Mouse (Mus musculus): ENCODE data around the gene Gm10135.
"Not testable (repeated sequence)": the region's sequence is repeated elsewhere in the genome, so short reads cannot be mapped to it uniquely, and the experiment has no call there.

Gene Gm10135

DNA sequence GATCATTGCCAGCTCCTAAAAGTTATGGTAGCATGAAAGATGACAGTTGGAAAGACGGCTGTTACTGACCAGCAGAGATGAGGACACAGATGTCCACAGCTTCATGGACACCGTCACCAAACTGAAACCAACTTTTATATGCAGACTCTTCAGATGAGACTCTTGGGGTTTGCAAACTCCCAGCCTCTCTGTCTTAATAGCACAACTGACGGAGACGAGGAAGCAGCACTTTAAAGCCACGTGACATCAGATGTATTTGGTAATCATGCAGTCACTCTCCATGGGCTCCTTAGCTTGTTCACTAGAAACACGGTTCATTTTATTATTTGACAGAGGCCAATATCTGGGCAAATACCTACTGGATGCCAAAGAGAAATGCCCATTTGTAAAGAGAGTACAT is 1.5 kb upstream of the Gm10135 start:
- in situ Hi-C loops (cut with MboI; ENCODE audit: low pct_unique_long_range_greater_than_20kb in 1 of 2, low sequenced_read_pairs in 2 of 2, unreplicated experiment in 1 of 2) = no loop called here

DNA sequence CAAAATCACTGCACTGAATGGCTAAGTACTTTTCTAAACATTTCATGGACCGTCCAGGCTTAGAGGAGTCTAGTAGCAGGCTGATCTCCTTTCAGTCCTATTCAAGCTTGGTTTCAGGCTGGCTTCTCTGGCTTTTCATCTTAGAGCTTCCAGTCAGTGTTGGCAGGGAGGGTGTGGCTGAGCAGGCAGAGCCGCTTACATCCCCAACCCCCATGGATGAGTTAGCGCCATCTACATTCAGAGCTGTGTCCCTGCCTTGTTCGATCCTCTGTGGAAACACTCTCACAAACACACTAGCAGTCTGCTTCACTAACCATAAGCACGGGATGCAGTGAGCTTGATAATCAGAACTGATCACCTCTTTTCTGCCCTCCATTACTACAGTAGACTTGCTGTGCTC is 1.6 kb downstream of the Gm10135 start:
- in situ Hi-C loops (cut with MboI; ENCODE audit: low pct_unique_long_range_greater_than_20kb in 1 of 2, low sequenced_read_pairs in 2 of 2, unreplicated experiment in 1 of 2) = no loop called here

DNA sequence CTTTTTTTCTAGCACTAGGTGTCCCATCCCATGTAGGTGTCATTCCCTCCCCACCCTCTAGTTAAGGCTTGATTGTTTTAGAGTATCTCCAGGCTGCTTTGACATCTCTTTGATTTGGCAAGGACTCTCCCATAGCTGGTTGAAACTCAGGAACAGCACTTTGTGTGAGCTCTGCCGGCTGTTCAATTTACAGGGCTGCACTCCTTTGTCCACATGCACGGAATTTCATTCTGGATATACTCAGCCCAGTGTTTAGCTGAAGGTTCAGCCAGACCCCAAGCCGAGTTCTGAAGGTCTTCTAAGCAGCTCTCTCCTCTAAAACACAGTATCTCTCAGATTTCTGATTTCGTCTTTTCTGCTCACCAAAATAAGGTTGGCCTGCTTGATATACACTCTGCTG is 2.1 kb downstream of the Gm10135 start:
- in situ Hi-C loops (cut with MboI; ENCODE audit: low pct_unique_long_range_greater_than_20kb in 1 of 2, low sequenced_read_pairs in 2 of 2, unreplicated experiment in 1 of 2) = no loop called here

DNA sequence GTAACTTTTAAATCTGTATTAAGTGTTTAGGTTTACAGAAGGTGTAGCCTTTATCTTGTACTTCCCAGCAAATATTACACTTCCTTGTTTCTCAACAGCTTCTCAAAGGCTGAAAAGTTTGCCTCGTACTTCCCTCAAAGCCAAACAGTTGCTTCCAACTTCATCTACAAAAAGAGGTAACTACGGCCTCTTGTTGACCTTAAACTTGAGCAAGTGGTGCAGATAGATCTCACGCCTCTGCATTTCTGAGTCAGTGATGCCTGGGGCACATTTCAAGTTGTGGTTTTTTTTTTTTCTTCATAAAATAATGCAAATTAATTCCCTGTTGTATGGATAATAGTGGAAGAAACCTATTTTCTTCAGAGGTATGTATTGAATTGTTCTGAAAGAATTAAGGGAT is 8.8 kb downstream of the Gm10135 start:
- in situ Hi-C loops (cut with MboI; ENCODE audit: low pct_unique_long_range_greater_than_20kb in 1 of 2, low sequenced_read_pairs in 2 of 2, unreplicated experiment in 1 of 2) = no loop called here

DNA sequence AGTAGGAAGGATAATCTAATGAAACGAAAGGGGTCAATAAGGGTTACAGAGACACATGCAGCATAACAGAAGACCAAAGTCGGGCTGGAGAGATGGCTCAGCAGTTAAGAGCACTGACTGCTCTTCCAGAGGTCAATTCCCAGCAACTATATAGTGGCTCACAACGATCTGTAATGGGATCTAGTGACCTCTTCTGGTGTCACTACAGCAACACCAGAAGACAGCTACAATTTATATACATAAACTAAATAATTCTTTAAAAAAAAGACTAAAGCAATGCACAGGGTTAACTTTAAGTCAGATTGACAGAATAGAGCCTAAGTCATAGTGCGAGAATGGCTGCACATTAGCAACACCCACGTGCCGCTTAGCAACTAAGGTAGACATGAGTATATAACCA is 14.4 kb downstream of the Gm10135 start:
- in situ Hi-C loops (cut with MboI; ENCODE audit: low pct_unique_long_range_greater_than_20kb in 1 of 2, low sequenced_read_pairs in 2 of 2, unreplicated experiment in 1 of 2) = no loop called here

DNA sequence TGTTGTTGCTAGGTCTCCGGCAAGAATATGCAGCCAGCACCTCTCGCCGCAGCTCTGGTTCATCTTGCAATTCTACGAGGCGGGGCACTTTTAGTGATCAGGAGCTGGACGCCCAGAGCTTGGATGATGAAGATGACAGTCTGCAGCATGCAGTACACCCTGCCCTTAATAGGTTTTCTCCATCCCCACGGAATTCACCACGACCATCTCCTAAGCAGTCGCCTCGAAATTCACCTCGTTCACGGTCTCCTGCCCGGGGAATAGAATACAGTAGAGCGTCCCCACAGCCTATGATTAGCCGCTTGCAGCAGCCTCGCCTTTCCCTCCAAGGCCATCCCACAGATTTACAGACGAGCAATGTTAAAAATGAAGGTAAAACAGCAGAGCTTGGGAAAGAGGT is 17.2 kb downstream of the Gm10135 start:
- in situ Hi-C loops (cut with MboI; ENCODE audit: low pct_unique_long_range_greater_than_20kb in 1 of 2, low sequenced_read_pairs in 2 of 2, unreplicated experiment in 1 of 2) = no loop called here

DNA sequence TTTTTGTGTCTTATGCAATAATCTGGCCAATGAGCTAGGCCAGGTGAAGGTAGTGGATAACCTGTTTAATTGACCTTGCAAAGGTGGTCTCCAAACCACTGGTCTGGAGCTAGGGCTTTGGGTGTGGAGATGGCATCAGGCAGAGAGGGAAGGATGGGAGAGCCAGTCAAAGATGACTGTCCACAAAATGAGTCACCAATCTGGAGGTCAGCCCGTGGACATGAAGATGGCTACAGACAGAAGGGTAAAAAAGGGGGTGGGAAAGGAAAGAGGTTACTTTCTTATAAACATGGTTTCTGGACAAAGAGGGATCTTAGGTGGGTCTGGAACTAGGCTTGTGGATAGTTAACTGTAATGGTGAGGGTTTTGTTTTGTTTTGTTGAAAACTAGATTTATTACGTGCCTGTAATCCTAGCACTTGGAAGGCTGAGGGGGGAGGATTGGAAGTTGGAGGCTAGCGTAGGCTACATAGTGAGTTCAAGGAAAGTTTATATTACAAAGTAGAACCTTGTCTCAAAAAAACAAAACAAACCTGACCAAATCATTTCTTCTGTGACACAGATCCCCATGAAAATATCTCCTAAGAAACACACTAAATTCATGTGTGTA is 20.4 kb downstream of the Gm10135 start:
- in situ Hi-C loops (cut with MboI; ENCODE audit: low pct_unique_long_range_greater_than_20kb in 1 of 2, low sequenced_read_pairs in 2 of 2, unreplicated experiment in 1 of 2) = no loop called here

DNA sequence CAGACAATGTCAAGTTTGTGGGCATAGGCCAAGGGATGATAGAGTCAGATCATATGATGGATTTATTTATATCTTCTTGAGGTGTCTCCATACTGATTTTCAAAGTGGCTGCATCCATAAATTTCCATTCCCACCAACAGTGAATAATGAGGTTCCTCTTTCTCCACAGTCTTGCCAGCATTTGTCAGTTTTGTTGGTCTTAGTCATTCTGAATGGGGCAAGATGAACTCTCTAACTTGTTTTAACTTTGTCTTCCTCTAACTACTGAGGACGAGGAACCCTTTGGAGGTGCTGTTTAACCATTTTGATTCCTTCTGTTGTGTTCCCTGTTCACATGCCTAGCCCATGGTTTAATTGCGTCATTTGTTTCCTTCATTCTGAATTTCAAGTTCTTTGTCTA is 24.2 kb downstream of the Gm10135 start:
- in situ Hi-C loops (cut with MboI; ENCODE audit: low pct_unique_long_range_greater_than_20kb in 1 of 2, low sequenced_read_pairs in 2 of 2, unreplicated experiment in 1 of 2) = no loop called here

DNA sequence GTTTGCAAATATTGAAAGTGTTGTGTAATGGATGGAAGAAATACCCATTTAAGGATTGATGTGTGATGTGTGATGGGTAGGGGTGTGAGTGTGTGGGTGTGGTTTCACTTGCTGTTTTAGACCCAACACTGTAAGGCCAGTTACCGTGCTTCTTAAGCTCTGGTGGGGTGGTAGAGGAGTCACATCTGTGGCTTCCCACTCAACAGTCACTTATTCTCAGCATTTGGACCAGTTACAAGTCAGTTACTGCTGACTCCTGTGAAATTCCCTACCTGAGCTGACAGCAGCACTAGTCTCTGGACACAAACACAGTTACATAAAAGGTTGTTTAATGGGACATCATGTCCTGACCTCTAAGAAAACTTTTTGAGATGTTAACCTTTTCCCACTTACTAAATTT is 26.4 kb downstream of the Gm10135 start:
- in situ Hi-C loops (cut with MboI; ENCODE audit: low pct_unique_long_range_greater_than_20kb in 1 of 2, low sequenced_read_pairs in 2 of 2, unreplicated experiment in 1 of 2) = no loop called here

DNA sequence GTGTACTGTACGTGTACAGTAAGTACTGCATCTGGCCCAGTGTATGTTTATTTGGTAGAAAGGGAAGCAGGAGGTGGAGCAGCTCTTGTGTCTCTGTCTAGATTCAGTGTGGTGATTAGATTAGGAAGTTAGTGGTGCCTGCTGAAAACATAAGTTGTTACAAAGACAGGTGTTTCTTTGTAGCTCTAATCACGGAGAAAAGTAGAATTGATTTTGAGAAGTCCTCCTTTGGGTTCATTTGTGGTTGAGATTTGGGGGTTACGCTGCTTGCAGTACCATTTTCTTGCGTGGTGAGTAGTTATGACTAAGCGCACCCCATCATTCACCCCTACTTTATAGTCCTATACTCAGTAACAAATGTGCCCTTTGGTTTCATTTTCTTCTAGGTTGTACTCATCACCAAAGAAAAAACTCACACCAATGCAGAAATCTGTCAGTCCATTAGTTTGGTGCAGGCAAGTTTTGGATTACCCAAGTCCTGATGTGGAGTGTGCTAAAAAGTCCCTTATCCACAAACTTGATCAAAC is 33.5 kb downstream of the Gm10135 start:
- in situ Hi-C loops (cut with MboI; ENCODE audit: low pct_unique_long_range_greater_than_20kb in 1 of 2, low sequenced_read_pairs in 2 of 2, unreplicated experiment in 1 of 2) = no loop called here

DNA sequence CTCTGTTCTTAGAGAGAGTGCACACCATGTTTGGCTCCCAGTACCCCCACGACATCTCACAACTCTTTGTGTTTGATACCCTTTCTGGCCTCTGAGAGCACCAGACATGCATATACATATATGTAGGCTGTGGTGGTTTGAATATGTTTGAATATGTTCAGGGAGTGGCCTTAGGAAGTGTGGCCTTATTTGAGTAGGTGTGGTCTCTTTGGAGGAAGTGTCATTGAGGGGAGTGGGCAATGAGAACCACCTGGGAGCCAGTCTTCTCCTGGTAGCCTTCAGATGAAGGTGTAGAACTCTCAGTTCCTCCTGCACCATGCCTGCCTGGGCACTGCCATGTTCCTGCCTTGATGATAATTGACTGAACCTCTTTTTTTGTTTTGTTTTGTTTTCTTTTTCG is 35.2 kb downstream of the Gm10135 start:
- in situ Hi-C loops (cut with MboI; ENCODE audit: low pct_unique_long_range_greater_than_20kb in 1 of 2, low sequenced_read_pairs in 2 of 2, unreplicated experiment in 1 of 2) = no loop called here

DNA sequence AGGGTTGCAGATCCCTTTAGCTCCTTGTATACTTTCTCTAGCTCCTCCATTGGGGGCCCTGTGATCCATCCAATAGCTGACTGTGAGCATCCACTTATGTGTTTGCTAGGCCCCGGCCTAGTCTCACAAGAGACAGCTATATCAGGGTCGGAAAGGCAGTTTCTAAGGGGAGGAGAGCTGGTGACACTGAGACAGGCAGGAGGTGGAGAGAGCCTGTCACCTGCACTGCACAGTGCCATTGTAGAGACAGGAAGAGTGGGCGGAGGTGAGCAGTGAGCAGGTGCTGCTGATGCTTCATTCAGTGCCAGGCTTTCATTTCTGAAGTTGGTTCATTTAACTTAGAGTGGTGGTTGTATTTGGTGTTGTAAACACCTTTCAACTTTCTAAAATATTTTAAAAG is 36.1 kb downstream of the Gm10135 start:
- in situ Hi-C loops (cut with MboI; ENCODE audit: low pct_unique_long_range_greater_than_20kb in 1 of 2, low sequenced_read_pairs in 2 of 2, unreplicated experiment in 1 of 2) = not testable (repeated sequence)

DNA sequence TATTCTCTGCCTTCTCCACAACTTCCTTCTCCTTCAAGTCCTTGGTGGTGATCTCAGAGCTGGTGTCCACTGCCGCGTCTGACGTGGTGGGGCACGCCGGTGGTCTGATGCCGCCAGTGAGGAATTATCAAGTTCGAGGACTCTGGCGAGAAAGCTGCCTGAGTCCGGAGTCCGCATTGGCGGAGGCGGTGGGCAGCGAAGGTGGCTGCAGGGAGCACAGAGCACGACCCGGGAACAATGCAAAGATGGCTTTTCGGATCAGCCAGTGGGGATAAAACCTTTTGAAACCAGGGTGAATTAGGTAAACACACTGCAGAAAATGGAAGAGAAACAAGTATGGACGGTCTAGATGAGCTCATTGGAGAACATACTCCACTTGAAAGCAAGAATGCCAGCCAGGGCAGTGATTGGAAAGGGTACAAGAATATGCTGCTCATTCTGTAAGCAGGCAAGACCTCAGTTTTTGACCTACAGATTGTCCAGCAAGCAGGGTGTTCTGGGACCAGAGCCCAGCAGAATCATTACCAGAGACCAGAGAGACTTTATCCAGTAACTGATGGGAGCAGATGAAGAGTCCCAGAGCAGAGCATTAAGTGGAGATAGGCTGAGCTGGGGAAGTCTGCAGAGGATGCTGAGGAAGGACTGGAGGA is 41.4 kb downstream of the Gm10135 start:
- in situ Hi-C loops (cut with MboI; ENCODE audit: low pct_unique_long_range_greater_than_20kb in 1 of 2, low sequenced_read_pairs in 2 of 2, unreplicated experiment in 1 of 2) = no loop called here

DNA sequence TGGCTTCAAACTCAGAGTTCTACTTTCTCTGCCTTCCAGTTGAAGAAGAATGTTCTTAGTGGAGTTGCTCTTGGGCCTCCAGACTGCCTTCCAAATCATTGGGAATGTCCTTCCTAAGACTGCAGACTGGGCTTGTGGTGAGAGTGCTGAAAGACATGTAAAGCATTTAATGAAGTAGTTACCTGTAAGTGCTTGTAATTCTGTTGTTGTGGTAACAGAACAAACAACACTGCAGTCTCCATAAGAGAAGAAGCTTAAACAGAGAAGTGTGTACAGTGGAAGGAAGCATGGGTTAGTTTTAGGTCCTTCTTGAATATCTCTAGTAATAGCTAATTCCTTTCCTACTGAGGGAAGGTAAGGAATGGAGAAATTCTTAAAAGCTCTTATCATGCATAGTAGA is 47.4 kb downstream of the Gm10135 start:
- in situ Hi-C loops (cut with MboI; ENCODE audit: low pct_unique_long_range_greater_than_20kb in 1 of 2, low sequenced_read_pairs in 2 of 2, unreplicated experiment in 1 of 2) = no loop called here

DNA sequence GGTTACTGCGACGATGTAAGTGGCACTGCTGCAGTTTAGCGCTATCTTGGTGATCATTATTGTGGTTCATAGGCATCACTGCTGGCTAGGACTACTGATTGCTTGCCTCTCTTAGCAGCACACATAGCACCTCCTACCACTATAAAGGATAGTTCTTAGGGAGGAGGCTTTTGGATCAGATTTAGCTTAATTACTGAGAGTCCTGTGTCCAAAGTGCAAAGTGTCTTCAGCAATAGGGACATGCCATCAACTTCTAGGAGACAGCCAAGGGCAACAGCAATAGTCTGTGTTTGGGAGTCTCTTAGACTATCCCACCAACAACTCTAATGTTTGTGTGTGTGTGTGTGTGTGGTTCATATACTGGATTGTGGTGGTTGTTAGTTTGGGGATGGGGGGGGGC is 51.7 kb downstream of the Gm10135 start:
- in situ Hi-C loops (cut with MboI; ENCODE audit: low pct_unique_long_range_greater_than_20kb in 1 of 2, low sequenced_read_pairs in 2 of 2, unreplicated experiment in 1 of 2) = no loop called here

DNA sequence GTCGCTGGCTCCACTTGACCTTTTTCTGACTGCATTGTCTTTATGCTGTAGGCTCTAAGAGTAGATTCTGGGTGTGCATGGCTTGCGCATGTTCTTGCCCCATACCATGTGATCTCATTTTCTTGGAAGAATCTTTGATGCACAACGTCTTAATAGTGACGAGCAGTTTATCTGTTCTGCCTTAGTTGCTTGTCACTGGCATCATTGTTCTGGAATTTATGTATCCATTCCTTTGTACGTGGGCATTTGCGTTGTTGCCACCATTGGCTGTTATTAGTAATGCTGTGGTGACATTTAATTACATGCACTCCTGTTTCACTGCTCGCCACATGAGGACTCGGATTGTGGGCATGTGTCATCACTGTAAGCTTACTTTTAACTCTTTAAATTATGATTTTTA is 53.3 kb downstream of the Gm10135 start:
- in situ Hi-C loops (cut with MboI; ENCODE audit: low pct_unique_long_range_greater_than_20kb in 1 of 2, low sequenced_read_pairs in 2 of 2, unreplicated experiment in 1 of 2) = no loop called here

DNA sequence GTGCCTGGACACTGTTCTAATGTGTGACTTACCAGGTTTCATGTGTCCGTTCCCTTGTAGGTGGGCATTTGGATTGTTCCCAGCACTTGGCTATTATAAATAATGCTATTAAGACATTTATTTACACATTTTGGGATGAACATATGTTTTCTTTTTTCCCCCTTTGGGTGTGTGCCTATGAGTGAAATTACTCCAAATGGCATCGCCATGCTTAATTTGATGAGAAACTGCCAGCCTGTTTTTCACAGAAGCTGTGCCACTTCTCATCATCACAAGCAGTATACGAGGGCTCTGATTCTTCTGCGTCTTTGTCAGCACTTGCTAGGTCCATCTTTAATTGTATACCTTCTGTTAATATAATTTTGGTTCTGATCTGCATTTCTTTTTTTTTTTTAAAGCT is 54.1 kb downstream of the Gm10135 start:
- in situ Hi-C loops (cut with MboI; ENCODE audit: low pct_unique_long_range_greater_than_20kb in 1 of 2, low sequenced_read_pairs in 2 of 2, unreplicated experiment in 1 of 2) = no loop called here

DNA sequence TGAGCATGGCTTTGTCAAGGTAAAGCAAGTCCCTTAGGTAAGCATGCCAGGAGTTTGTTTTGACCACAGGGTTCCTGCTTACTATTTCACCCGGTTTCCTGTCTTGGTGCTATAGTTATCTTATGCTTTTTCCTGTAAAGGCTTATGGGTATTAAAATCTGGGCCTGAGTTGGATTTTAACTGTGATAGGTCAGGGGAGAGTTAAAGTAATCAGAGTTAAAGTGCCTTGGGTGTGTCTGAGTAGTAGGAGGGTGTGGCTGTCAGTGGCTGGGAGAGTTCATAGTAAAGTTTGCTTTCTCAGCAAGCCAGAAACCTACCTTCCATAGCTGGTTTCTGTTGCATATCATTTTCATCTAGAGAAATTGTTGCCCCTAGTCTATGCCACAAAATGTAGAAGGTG is 57.7 kb downstream of the Gm10135 start:
- in situ Hi-C loops (cut with MboI; ENCODE audit: low pct_unique_long_range_greater_than_20kb in 1 of 2, low sequenced_read_pairs in 2 of 2, unreplicated experiment in 1 of 2) = no loop called here

DNA sequence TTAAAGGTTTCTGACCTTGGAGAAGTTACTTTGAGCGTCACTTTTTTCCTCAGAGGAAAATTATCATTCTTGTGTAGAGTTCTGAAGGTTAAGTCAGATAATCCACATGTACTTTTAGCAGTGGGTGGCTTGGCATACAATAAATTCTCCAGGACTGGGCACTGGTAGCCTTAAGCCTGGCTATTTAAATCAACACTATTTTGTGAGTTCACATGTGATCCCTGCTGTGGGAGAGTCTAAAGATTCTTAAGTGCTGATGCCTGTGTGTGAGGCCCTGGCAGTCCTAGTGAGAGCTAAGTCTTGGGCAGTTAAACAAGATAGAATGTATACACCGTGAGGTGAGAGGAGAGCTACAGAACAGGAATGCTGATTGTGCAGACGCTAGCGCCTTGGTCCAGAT is 58.5 kb downstream of the Gm10135 start:
- in situ Hi-C loops (cut with MboI; ENCODE audit: low pct_unique_long_range_greater_than_20kb in 1 of 2, low sequenced_read_pairs in 2 of 2, unreplicated experiment in 1 of 2) = no loop called here

Measured in mouse embryonic stem cell (cell line).